Mouse (Mus musculus) kidney, adult 2 months (tissue): ENCODE measurements at regions not wholly inside any gene's neighbourhood (a gene's known extent, or its start where the extent isn't known, plus 50 kb on each side); places are given as distances from the start of the nearest gene placed in this dataset.

Source experiments
- CTCF ChIP-seq: fragments of 200-500 bp; conservative IDR thresholded peaks from 2 replicates; pipeline ENCODE4 v1.5.1; 2011; ENCODE audit warnings: low read depth, mild to moderate bottlenecking, control low read depth, low read length, moderate library complexity, mixed read lengths; ENCODE audit not compliant: insufficient read depth, insufficient read length
- POLR2A ChIP-seq: fragments of 200-500 bp; IDR thresholded peaks from one replicate; pipeline ENCODE4 v1.6.1; 2011; ENCODE audit warnings: low read depth, low read length, control low read depth

GRCm38 (mm10) chr3:120982218-120982617 is 189.3 kb downstream of the Rwdd3 start:
- no peak for TF ChIP-seq CTCF
- TF ChIP-seq POLR2A: no peak
